Mouse (Mus musculus): ENCODE measurements around the gene Plcb2.
A peak's percentile ranks its signal among the peaks of the same experiment; 100 is the strongest.

Plcb2 gene

GRCm38 (mm10) chr2:118751896-118752791, 23.9 kb upstream of the Plcb2 start:
- no peak for DNase-seq (ENCODE audit: low spot score)

- DNase-seq (ENCODE audit: low spot score), result no peak
Measured at GRCm38 (mm10) chr2:118750476-118750875, 22.2 kb upstream of the Plcb2 start.

- DNase-seq (ENCODE audit: low spot score), result no peak
Measured at GRCm38 (mm10) chr2:118749341-118749884, 21.2 kb upstream of the Plcb2 start.

- DNase-seq (ENCODE audit: low spot score), result no peak
Measured at GRCm38 (mm10) chr2:118747301-118747960, 19.2 kb upstream of the Plcb2 start.

- DNase-seq (ENCODE audit: low spot score), result no peak
Measured at GRCm38 (mm10) chr2:118745915-118746901, 18.0 kb upstream of the Plcb2 start.

- DNase-seq (ENCODE audit: low spot score), result peak; percentile 91
Measured at GRCm38 (mm10) chr2:118745232-118745884, 17.1 kb upstream of the Plcb2 start, which contains the start of gene Inafm2. Inafm2 (plus strand) TSS chr2:118745758.

- no peak for DNase-seq (ENCODE audit: low spot score)
Measured at GRCm38 (mm10) chr2:118744621-118745020, 16.4 kb upstream of the Plcb2 start.

- DNase-seq (ENCODE audit: low spot score), result no peak
Measured at GRCm38 (mm10) chr2:118743261-118743943, 15.2 kb upstream of the Plcb2 start.

- no peak for DNase-seq (ENCODE audit: low spot score)
Measured at GRCm38 (mm10) chr2:118741183-118741582, 12.9 kb upstream of the Plcb2 start.

GRCm38 (mm10) chr2:118740341-118740740, 12.1 kb upstream of the Plcb2 start:
- no peak for DNase-seq (ENCODE audit: low spot score)

GRCm38 (mm10) chr2:118733341-118733740, 5.1 kb upstream of the Plcb2 start:
- DNase-seq (ENCODE audit: low spot score), result no peak

- DNase-seq (ENCODE audit: low spot score), result no peak
Measured at GRCm38 (mm10) chr2:118731981-118732380, 3.7 kb upstream of the Plcb2 start.

GRCm38 (mm10) chr2:118730622-118730915, 2.3 kb upstream of the Plcb2 start:
- DNase-seq (ENCODE audit: low spot score), result peak; percentile 81

GRCm38 (mm10) chr2:118729816-118730621, 1.8 kb upstream of the Plcb2 start:
- DNase-seq (ENCODE audit: low spot score), result no peak

GRCm38 (mm10) chr2:118729194-118729593, 956 bp upstream of the Plcb2 start:
- no peak for DNase-seq (ENCODE audit: low spot score)

- no peak for DNase-seq (ENCODE audit: low spot score)
Measured at GRCm38 (mm10) chr2:118727911-118728310, 327 bp downstream of the Plcb2 start.

GRCm38 (mm10) chr2:118726873-118727272, 1.4 kb downstream of the Plcb2 start:
- no peak for DNase-seq (ENCODE audit: low spot score)

- peak; percentile 50 for DNase-seq (ENCODE audit: low spot score)
Measured at GRCm38 (mm10) chr2:118725511-118725910, 2.7 kb downstream of the Plcb2 start.

GRCm38 (mm10) chr2:118723693-118724486, 4.3 kb downstream of the Plcb2 start:
- DNase-seq (ENCODE audit: low spot score), result no peak

Data from ovary, adult 18-20 months (tissue).